Mouse (Mus musculus): Measurements from ENCODE around the gene Ide. TPM values are rescaled to one million over a fixed set of nuclear protein-coding genes. Genes with fewer than 3 reads are reported as not detected.
A peak's percentile ranks its signal among the peaks of the same experiment; 100 is the strongest.

Gene Ide
- polyA plus RNA-seq, 1 experiment, result 24.0 TPM

GRCm38 (mm10) chr19:37281710-37282109, 55.9 kb downstream of the Ide start:
- no peaks in the 10 kb centered on the region for H3K4me1 ChIP-seq (ENCODE audit: control insufficient read depth, insufficient read depth, low read length)
- WGBS, result 97% methylated on average over 1 of the region's 1 CpGs
- DNase-seq, result no peak
- H3K27me3 ChIP-seq (replicated peaks; ENCODE audit: control insufficient read depth, insufficient read depth, low read length), result no peaks in the 10 kb centered on the region
- no peak for TF ChIP-seq POLR2A (IDR thresholded peaks at IDR 0.05; ENCODE audit: low read depth, low read length)
- no peak for TF ChIP-seq CTCF (conservative IDR thresholded peaks at IDR 0.05; ENCODE audit: insufficient read depth, insufficient read length, low read depth, low read length)
- no peak overlapping the region for H3K4me3 ChIP-seq (ENCODE audit: insufficient read depth, low read depth, low read length)
- H3K27ac ChIP-seq (ENCODE audit: insufficient read depth, low read depth, low read length), result no peak overlapping the region
- H3K36me3 ChIP-seq (ENCODE audit: control insufficient read depth, insufficient read depth, low read length), result peaks cover 3% of the 10 kb centered on the region

- Histone ChIP-seq H3K27ac (ENCODE audit: insufficient read depth, low read depth, low read length) (no peak overlapping the region), H3K4me1 (ENCODE audit: control insufficient read depth, insufficient read depth, low read length) (no peaks in the 10 kb centered on the region), H3K27me3 (replicated peaks; ENCODE audit: control insufficient read depth, insufficient read depth, low read length) (no peaks in the 10 kb centered on the region), H3K36me3 (ENCODE audit: control insufficient read depth, insufficient read depth, low read length) (peaks cover 3% of the 10 kb centered on the region), H3K4me3 (ENCODE audit: insufficient read depth, low read depth, low read length) (no peak overlapping the region)
- TF ChIP-seq CTCF (conservative IDR thresholded peaks at IDR 0.05; ENCODE audit: insufficient read depth, insufficient read length, low read depth, low read length), result no peak
- TF ChIP-seq POLR2A (IDR thresholded peaks at IDR 0.05; ENCODE audit: low read depth, low read length), result no peak
- no peak for DNase-seq
- WGBS, result 77% methylated on average over 1 of the region's 1 CpGs
Measured at GRCm38 (mm10) chr19:37279194-37279593, 58.5 kb downstream of the Ide start.

GRCm38 (mm10) chr19:37275555-37275954, 62.1 kb downstream of the Ide start:
- Histone ChIP-seq H3K4me3 (ENCODE audit: insufficient read depth, low read depth, low read length) (no peak overlapping the region), H3K27ac (ENCODE audit: insufficient read depth, low read depth, low read length) (no peak overlapping the region), H3K36me3 (ENCODE audit: control insufficient read depth, insufficient read depth, low read length) (peaks cover 3% of the 10 kb centered on the region; the same call in 1 of the 2 replicates), H3K4me1 (ENCODE audit: control insufficient read depth, insufficient read depth, low read length) (no peaks in the 10 kb centered on the region), H3K27me3 (replicated peaks; ENCODE audit: control insufficient read depth, insufficient read depth, low read length) (no peaks in the 10 kb centered on the region)
- no peak for DNase-seq
- 93% methylated on average over 9 of the region's 9 CpGs for WGBS
- TF ChIP-seq CTCF (conservative IDR thresholded peaks at IDR 0.05; ENCODE audit: insufficient read depth, insufficient read length, low read depth, low read length), result no peak
- TF ChIP-seq POLR2A (IDR thresholded peaks at IDR 0.05; ENCODE audit: low read depth, low read length), result no peak

GRCm38 (mm10) chr19:37269106-37269505, 68.5 kb downstream of the Ide start:
- Histone ChIP-seq H3K27ac (ENCODE audit: insufficient read depth, low read depth, low read length) (no peak overlapping the region), H3K4me1 (ENCODE audit: control insufficient read depth, insufficient read depth, low read length) (peaks cover 9% of the 10 kb centered on the region; the same call in 1 of the 2 replicates), H3K4me3 (ENCODE audit: insufficient read depth, low read depth, low read length) (no peak overlapping the region), H3K36me3 (ENCODE audit: control insufficient read depth, insufficient read depth, low read length) (peaks cover 1% of the 10 kb centered on the region; the same call in 1 of the 2 replicates), H3K27me3 (replicated peaks; ENCODE audit: control insufficient read depth, insufficient read depth, low read length) (no peaks in the 10 kb centered on the region)
- no peak for DNase-seq
- 93% methylated on average over 16 of the region's 16 CpGs for WGBS
- no peak for TF ChIP-seq CTCF (conservative IDR thresholded peaks at IDR 0.05; ENCODE audit: insufficient read depth, insufficient read length, low read depth, low read length)
- no peak for TF ChIP-seq POLR2A (IDR thresholded peaks at IDR 0.05; ENCODE audit: low read depth, low read length)

GRCm38 (mm10) chr19:37265333-37266103, 72.1 kb downstream of the Ide start:
- Histone ChIP-seq H3K27me3 (replicated peaks; ENCODE audit: control insufficient read depth, insufficient read depth, low read length) (no peaks in the 10 kb centered on the region), H3K27ac (ENCODE audit: insufficient read depth, low read depth, low read length) (no peak overlapping the region), H3K36me3 (ENCODE audit: control insufficient read depth, insufficient read depth, low read length) (peaks cover 1% of the 10 kb centered on the region; the same call in 1 of the 2 replicates), H3K4me1 (ENCODE audit: control insufficient read depth, insufficient read depth, low read length) (peaks cover 17% of the 10 kb centered on the region; the same call in 1 of the 2 replicates), H3K4me3 (ENCODE audit: insufficient read depth, low read depth, low read length) (no peak overlapping the region)
- TF ChIP-seq CTCF (conservative IDR thresholded peaks at IDR 0.05; ENCODE audit: insufficient read depth, insufficient read length, low read depth, low read length) (peak; percentile 99), POLR2A (IDR thresholded peaks at IDR 0.05; ENCODE audit: low read depth, low read length) (no peak)
- WGBS, result 24% methylated on average over 10 of the region's 10 CpGs
- DNase-seq, result peak; percentile 88

- peaks cover 17% of the 10 kb centered on the region; the same call in 1 of the 2 replicates for H3K4me1 ChIP-seq (ENCODE audit: control insufficient read depth, insufficient read depth, low read length)
- no peaks in the 10 kb centered on the region for H3K27me3 ChIP-seq (replicated peaks; ENCODE audit: control insufficient read depth, insufficient read depth, low read length)
- peak overlapping the region; percentile 92 for H3K27ac ChIP-seq (ENCODE audit: insufficient read depth, low read depth, low read length)
- peak; percentile 92 for DNase-seq
- no peak for TF ChIP-seq CTCF (conservative IDR thresholded peaks at IDR 0.05; ENCODE audit: insufficient read depth, insufficient read length, low read depth, low read length)
- no peak for TF ChIP-seq POLR2A (IDR thresholded peaks at IDR 0.05; ENCODE audit: low read depth, low read length)
- no peaks in the 10 kb centered on the region for H3K36me3 ChIP-seq (ENCODE audit: control insufficient read depth, insufficient read depth, low read length)
- H3K4me3 ChIP-seq (ENCODE audit: insufficient read depth, low read depth, low read length), result peak overlapping the region; percentile 37
- WGBS, result 38% methylated on average over 23 of the region's 23 CpGs
Measured at GRCm38 (mm10) chr19:37263943-37264897, 73.4 kb downstream of the Ide start.
